Mouse (Mus musculus): ENCODE data around the gene Pcdh19. TPM values are rescaled to one million over a fixed set of nuclear protein-coding genes. Genes with fewer than 3 reads are reported as not detected.

The Pcdh19 gene
- polyA plus RNA-seq, 1 experiment from 2014 or later = 14.1 TPM

DNA sequence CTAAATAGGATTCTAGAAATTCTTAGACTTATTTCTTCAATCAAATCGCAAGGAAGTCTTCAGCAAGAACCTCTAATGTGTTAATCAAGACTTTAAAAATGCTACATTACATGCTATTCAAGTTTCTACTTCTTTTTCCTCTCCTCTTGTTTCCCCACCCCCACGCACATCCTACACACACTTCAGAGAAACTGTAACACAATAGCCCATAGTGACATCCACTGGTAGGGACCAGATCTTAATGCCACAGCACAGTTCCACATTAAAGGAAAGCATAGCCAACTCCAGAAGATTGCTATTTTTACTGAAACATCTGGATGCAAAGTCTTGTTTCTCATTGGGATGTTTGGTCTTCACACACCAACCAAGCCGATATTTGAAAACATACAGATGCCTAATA, 4.8 kb downstream of the Pcdh19 start:
- 35% methylated on average over 3 of the region's 3 CpGs for WGBS
- no peaks in the 10 kb centered on the region for H3K27me3 ChIP-seq (ENCODE audit: control insufficient read depth, insufficient read depth, low read length)
- no peak overlapping the region for H3K9ac ChIP-seq (ENCODE audit: low read length)
- no peaks in the 10 kb centered on the region for H3K4me1 ChIP-seq (replicated peaks; ENCODE audit: control insufficient read depth, insufficient read depth, low read length)
- no peak overlapping the region for H3K27ac ChIP-seq (ENCODE audit: low read depth, low read length)
- ATAC-seq (replicated peaks; ENCODE audit: low FRiP score) = no peak
- no peaks in the 10 kb centered on the region for H3K9me3 ChIP-seq (ENCODE audit: control insufficient read depth, low read length)
- H3K4me3 ChIP-seq (ENCODE audit: low read depth, low read length) = peak overlapping the region; percentile 57
- H3K4me2 ChIP-seq (ENCODE audit: low read depth, low read length, severe bottlenecking) = peak overlapping the region; percentile 62
- no peaks in the 10 kb centered on the region for H3K36me3 ChIP-seq (ENCODE audit: control insufficient read depth, insufficient read depth, low read length)
- DNase-seq (ENCODE audit: low spot score) = no peak

DNA sequence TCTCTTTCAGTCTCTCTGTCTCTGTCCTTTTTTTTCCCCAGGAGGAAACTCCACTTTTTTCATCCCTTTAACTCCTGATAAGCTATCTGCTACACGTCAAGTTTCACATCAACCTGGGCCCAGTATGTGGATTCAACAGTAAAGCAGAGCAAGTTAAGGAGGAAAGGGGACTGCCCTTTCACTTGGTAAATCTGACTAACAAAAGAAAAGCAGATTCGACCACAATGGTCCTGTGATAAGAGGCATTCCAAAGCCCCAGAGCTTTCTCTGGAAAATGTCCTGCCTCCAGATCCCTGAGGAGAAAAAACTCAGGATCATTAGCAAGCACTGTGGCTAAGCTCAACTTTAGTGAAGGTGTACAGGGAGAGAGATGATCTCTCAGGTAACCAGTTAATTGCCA, 13.7 kb downstream of the Pcdh19 start:
- Histone ChIP-seq H3K4me3 (ENCODE audit: low read depth, low read length) (no peak overlapping the region), H3K4me1 (replicated peaks; ENCODE audit: control insufficient read depth, insufficient read depth, low read length) (no peaks in the 10 kb centered on the region), H3K27ac (ENCODE audit: low read depth, low read length) (no peak overlapping the region), H3K27me3 (ENCODE audit: control insufficient read depth, insufficient read depth, low read length) (no peaks in the 10 kb centered on the region), H3K36me3 (ENCODE audit: control insufficient read depth, insufficient read depth, low read length) (no peaks in the 10 kb centered on the region), H3K9ac (ENCODE audit: low read length) (no peak overlapping the region), H3K4me2 (ENCODE audit: low read depth, low read length, severe bottlenecking) (no peak overlapping the region), H3K9me3 (ENCODE audit: control insufficient read depth, low read length) (no peaks in the 10 kb centered on the region)
- no peak for DNase-seq (ENCODE audit: low spot score)
- no peak for ATAC-seq (replicated peaks; ENCODE audit: low FRiP score)
- 17% methylated on average over 2 of the region's 2 CpGs for WGBS

DNA sequence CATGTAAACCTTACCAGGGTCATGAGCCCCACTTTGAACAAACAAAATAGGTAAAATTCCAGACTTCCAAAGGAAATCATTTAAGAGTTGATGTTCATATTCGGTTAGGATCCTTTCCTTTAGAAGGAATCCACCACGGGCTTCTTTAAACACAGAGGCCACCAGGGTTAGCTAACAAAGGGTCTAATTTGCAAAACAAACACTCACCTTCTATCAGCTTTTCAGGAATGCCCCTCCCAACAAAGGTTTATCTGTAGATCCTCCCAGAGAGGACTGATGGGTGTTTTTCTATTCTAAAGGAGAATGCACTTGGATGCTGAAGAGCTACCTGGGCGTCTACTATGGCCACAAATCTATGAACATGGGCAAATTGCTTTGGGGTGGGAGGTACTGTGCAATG, 15.0 kb downstream of the Pcdh19 start:
- no peak overlapping the region for H3K4me3 ChIP-seq (ENCODE audit: low read depth, low read length)
- no peaks in the 10 kb centered on the region for H3K27me3 ChIP-seq (ENCODE audit: control insufficient read depth, insufficient read depth, low read length)
- no peak overlapping the region for H3K27ac ChIP-seq (ENCODE audit: low read depth, low read length)
- H3K4me2 ChIP-seq (ENCODE audit: low read depth, low read length, severe bottlenecking) = no peak overlapping the region
- ATAC-seq (replicated peaks; ENCODE audit: low FRiP score) = no peak
- no peak for DNase-seq (ENCODE audit: low spot score)
- H3K9me3 ChIP-seq (ENCODE audit: control insufficient read depth, low read length) = no peaks in the 10 kb centered on the region
- no peaks in the 10 kb centered on the region for H3K4me1 ChIP-seq (replicated peaks; ENCODE audit: control insufficient read depth, insufficient read depth, low read length)
- no peaks in the 10 kb centered on the region for H3K36me3 ChIP-seq (ENCODE audit: control insufficient read depth, insufficient read depth, low read length)
- 28% methylated on average over 3 of the region's 3 CpGs for WGBS
- H3K9ac ChIP-seq (ENCODE audit: low read length) = no peak overlapping the region

DNA sequence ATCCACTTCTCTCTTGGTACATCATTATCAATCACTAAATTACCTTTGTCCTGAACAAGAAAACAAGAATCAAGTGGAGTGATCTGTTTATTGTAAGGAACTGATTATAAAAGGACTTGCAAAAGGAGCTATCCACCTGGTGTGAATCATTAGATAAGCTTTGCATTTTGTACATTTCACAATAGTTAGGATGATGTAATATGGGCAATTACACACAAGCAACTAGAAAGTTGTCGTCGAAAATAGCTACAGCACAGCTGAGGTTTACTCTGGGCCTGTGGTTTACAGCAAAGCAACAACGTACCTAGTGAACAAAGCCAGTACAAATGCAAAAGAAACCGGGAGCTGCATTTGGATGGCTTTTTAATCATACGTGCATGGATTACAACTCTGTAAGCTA, 28.7 kb downstream of the Pcdh19 start:
- H3K36me3 ChIP-seq (ENCODE audit: control insufficient read depth, insufficient read depth, low read length) = no peaks in the 10 kb centered on the region
- 0 out of 2 replicates have a peak, but pooled peaks cover 3% of the 10 kb centered on the region for H3K4me1 ChIP-seq (replicated peaks; ENCODE audit: control insufficient read depth, insufficient read depth, low read length)
- H3K4me3 ChIP-seq (ENCODE audit: low read depth, low read length) = no peak overlapping the region
- 54% methylated on average over 5 of the region's 5 CpGs for WGBS
- DNase-seq (ENCODE audit: low spot score) (no peak), ATAC-seq (replicated peaks; ENCODE audit: low FRiP score) (no peak)
- no peak overlapping the region for H3K4me2 ChIP-seq (ENCODE audit: low read depth, low read length, severe bottlenecking)
- no peaks in the 10 kb centered on the region; the same call in 1 of the 2 replicates for H3K27me3 ChIP-seq (ENCODE audit: control insufficient read depth, insufficient read depth, low read length)
- H3K9me3 ChIP-seq (ENCODE audit: control insufficient read depth, low read length) = no peaks in the 10 kb centered on the region
- no peak overlapping the region for H3K27ac ChIP-seq (ENCODE audit: low read depth, low read length)
- no peak overlapping the region for H3K9ac ChIP-seq (ENCODE audit: low read length)

DNA sequence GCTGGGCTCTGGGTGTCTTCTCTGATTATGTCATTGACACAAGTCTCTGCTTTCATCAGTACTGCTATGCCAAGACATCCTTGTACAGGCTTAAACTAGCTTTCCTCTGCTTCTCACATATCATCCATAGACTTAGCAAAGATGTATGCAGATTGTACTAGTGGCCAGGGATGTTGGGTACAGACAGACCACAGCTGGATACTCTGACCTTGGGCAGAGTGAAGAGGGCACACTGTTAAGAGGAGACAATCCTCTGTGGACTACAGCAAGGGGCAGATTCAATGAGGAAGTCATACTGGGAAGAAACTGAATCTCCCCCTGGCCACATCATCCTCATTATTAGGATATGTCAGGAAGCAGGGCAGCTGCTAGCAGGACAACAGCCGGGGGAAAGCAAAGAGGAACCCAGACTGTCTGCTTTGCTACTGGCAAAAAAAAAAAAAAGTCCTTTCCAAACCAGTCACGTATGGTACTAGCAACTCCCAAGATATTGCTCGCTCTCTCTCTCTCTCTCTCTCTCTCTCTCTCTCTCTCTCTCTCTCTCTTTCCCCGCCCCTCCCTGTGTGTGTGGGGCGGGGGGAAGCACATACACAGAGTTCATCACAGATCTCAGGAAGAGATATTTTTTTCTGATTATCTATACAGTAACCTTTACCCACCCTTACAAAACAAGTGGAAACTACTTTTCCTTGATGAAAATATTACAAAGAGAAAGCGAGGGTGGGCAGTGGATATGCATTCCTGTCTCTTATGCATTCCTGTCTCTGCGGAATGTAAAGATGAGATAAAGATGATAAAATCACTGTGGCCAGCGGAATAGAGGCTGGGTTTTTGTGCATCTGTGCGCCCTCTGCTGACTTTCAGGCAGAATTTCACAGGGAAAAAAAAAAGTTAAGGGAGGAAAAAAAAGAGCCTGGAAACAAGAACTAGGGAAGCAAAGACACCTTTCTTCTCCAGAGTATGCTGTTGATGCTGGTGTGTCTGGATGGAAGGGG, 31.2 kb downstream of the Pcdh19 start:
- no peaks in the 10 kb centered on the region; the same call in 1 of the 2 replicates for H3K27me3 ChIP-seq (ENCODE audit: control insufficient read depth, insufficient read depth, low read length)
- 0 out of 2 replicates have a peak, but pooled peaks cover 3% of the 10 kb centered on the region for H3K4me1 ChIP-seq (replicated peaks; ENCODE audit: control insufficient read depth, insufficient read depth, low read length)
- H3K9ac ChIP-seq (ENCODE audit: low read length) = no peak overlapping the region
- no peaks in the 10 kb centered on the region for H3K9me3 ChIP-seq (ENCODE audit: control insufficient read depth, low read length)
- ATAC-seq (replicated peaks; ENCODE audit: low FRiP score) (no peak), DNase-seq (ENCODE audit: low spot score) (no peak)
- H3K27ac ChIP-seq (ENCODE audit: low read depth, low read length) = no peak overlapping the region
- no peak overlapping the region for H3K4me3 ChIP-seq (ENCODE audit: low read depth, low read length)
- no peaks in the 10 kb centered on the region for H3K36me3 ChIP-seq (ENCODE audit: control insufficient read depth, insufficient read depth, low read length)
- H3K4me2 ChIP-seq (ENCODE audit: low read depth, low read length, severe bottlenecking) = no peak overlapping the region
- WGBS = 26% methylated on average over 9 of the region's 9 CpGs

DNA sequence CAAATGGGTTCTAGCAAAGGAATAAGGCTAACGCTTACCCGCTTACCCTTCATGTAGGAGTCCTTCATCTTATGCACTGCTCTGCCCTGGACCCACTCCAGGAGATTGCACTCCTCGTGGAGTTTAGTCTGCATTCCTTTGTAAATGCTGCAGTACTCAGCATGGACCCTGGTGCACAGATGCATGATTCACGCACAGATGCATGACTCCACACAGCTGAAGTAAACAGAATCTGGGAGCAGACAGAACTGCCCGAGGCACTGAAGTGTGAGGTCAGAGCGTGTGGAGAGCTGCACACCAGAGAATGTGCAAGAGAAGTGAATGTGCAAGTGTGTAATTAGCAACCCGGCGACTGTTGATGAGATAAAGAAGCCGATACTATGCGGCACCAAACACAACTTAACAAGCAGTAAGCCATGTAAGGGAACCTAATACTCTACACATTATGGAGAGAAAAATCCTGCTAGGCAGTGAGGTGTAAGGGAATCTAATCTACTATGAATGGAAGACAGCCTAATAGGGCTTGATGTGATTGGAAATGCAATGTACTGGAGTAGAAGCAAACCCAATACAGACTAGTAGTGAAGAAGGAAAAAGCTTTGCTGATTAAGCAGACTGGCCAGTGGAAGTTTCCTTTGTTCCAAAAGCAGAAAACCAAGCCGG, 32.8 kb downstream of the Pcdh19 start:
- Histone ChIP-seq H3K4me2 (ENCODE audit: low read depth, low read length, severe bottlenecking) (no peak overlapping the region), H3K27me3 (ENCODE audit: control insufficient read depth, insufficient read depth, low read length) (no peaks in the 10 kb centered on the region; the same call in 1 of the 2 replicates), H3K36me3 (ENCODE audit: control insufficient read depth, insufficient read depth, low read length) (no peaks in the 10 kb centered on the region), H3K4me3 (ENCODE audit: low read depth, low read length) (no peak overlapping the region), H3K9me3 (ENCODE audit: control insufficient read depth, low read length) (no peaks in the 10 kb centered on the region), H3K9ac (ENCODE audit: low read length) (no peak overlapping the region), H3K27ac (ENCODE audit: low read depth, low read length) (peak overlapping the region; percentile 37), H3K4me1 (replicated peaks; ENCODE audit: control insufficient read depth, insufficient read depth, low read length) (0 out of 2 replicates have a peak, but pooled peaks cover 3% of the 10 kb centered on the region)
- WGBS = 41% methylated on average over 11 of the region's 11 CpGs
- ATAC-seq (replicated peaks; ENCODE audit: low FRiP score) (peak; percentile 88), DNase-seq (ENCODE audit: low spot score) (peak; percentile 63)

DNA sequence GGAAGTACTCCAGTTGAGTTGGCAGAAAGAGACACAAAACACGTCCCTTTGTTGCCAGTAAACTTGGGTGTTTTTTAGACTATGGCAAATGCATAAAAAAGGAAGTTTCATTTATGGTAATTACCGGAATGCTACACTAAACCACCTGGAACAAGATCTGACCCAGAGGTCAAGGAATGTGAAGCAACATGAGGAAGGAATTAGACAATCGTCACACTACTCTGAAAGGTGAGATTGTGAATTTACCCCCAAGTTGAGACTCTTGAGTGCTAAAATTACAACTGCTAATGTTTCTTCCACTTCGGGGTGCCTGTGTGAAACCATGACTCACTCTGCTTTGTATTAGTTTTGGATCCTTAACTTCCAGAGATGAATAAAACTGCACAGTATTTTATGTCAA, 33.6 kb downstream of the Pcdh19 start:
- no peak overlapping the region for H3K27ac ChIP-seq (ENCODE audit: low read depth, low read length)
- H3K27me3 ChIP-seq (ENCODE audit: control insufficient read depth, insufficient read depth, low read length) = no peaks in the 10 kb centered on the region; the same call in 1 of the 2 replicates
- no peak overlapping the region for H3K4me3 ChIP-seq (ENCODE audit: low read depth, low read length)
- no peaks in the 10 kb centered on the region for H3K36me3 ChIP-seq (ENCODE audit: control insufficient read depth, insufficient read depth, low read length)
- no peak overlapping the region for H3K4me2 ChIP-seq (ENCODE audit: low read depth, low read length, severe bottlenecking)
- WGBS = 43% methylated on average over 4 of the region's 4 CpGs
- no peaks in the 10 kb centered on the region for H3K9me3 ChIP-seq (ENCODE audit: control insufficient read depth, low read length)
- DNase-seq (ENCODE audit: low spot score) = no peak
- ATAC-seq (replicated peaks; ENCODE audit: low FRiP score) = no peak
- no peak overlapping the region for H3K9ac ChIP-seq (ENCODE audit: low read length)
- H3K4me1 ChIP-seq (replicated peaks; ENCODE audit: control insufficient read depth, insufficient read depth, low read length) = 0 out of 2 replicates have a peak, but pooled peaks cover 3% of the 10 kb centered on the region

DNA sequence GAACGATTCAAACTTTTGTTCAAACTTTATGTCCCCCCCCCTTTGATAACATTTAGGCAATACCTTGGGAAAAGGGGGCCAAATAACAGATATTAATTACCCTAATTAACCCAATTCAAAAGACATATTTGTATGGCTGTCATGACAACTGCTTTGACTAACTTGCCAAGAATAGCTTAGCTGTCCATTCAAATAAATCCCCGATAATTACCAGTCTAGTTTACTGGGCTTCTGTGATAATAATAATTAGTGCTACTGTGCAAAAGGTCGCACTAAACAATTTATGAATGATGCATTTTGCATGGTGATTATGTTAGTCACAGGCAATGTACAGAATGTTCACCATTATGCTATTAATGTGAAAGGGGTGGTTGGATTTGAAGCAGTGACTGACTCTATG, 35.7 kb downstream of the Pcdh19 start:
- no peaks in the 10 kb centered on the region; the same call in 1 of the 2 replicates for H3K27me3 ChIP-seq (ENCODE audit: control insufficient read depth, insufficient read depth, low read length)
- H3K4me1 ChIP-seq (replicated peaks; ENCODE audit: control insufficient read depth, insufficient read depth, low read length) = 0 out of 2 replicates have a peak, but pooled peaks cover 3% of the 10 kb centered on the region
- 36% methylated on average over 3 of the region's 3 CpGs for WGBS
- H3K36me3 ChIP-seq (ENCODE audit: control insufficient read depth, insufficient read depth, low read length) = no peaks in the 10 kb centered on the region
- DNase-seq (ENCODE audit: low spot score) = no peak
- no peak overlapping the region for H3K4me3 ChIP-seq (ENCODE audit: low read depth, low read length)
- no peaks in the 10 kb centered on the region for H3K9me3 ChIP-seq (ENCODE audit: control insufficient read depth, low read length)
- peak; percentile 44 for ATAC-seq (replicated peaks; ENCODE audit: low FRiP score)
- H3K27ac ChIP-seq (ENCODE audit: low read depth, low read length) = no peak overlapping the region
- H3K4me2 ChIP-seq (ENCODE audit: low read depth, low read length, severe bottlenecking) = no peak overlapping the region
- no peak overlapping the region for H3K9ac ChIP-seq (ENCODE audit: low read length)

Data from forebrain, embryonic 11.5 days (tissue).